Mouse (Mus musculus): ENCODE data around the gene Vmn2r36. TPM values are rescaled to one million over a fixed set of nuclear protein-coding genes. Genes with fewer than 3 reads are reported as not detected.
"Not testable (repeated sequence)": the region's sequence is repeated elsewhere in the genome, so short reads cannot be mapped to it uniquely, and the experiment has no call there.

Gene Vmn2r36
- polyA plus RNA-seq (2016; fragmentation: Nextera tagmentation; extraction: Ambion mirVana) = not detected in 2 replicates

GRCm38 (mm10) chr7:7902395-7902794 lies at the start of gene Vmn2r36:
TSS of gene Vmn2r36 (minus strand) at chr7:7902495.
- H3K36me3 ChIP-seq; H3K4me1 ChIP-seq; H3K27ac ChIP-seq (replicated peaks); H3K27me3 ChIP-seq (ENCODE audit: low read depth, poor library complexity, severe bottlenecking); H3K4me3 ChIP-seq; DNase-seq (ENCODE audit: low spot score); H3K9me3 ChIP-seq (replicated peaks): not testable (repeated sequence)
- no CpG with 5 or more reads among the region's 1 CpGs for WGBS

Other genes starting within 250 kb of the Vmn2r36 start
- not detected in 2 replicates for gene Vmn2r34, start 213.0 kb downstream of the Vmn2r36 start, polyA plus RNA-seq (2016; fragmentation: Nextera tagmentation; extraction: Ambion mirVana)
- not detected in 2 replicates for gene Vmn2r35, start 82.6 kb downstream of the Vmn2r36 start, polyA plus RNA-seq (2016; fragmentation: Nextera tagmentation; extraction: Ambion mirVana)

Measured in midbrain, embryonic 10.5 days (tissue).